Mouse (Mus musculus): ENCODE results near the gene Magi3. TPM values are rescaled to one million over a fixed set of nuclear protein-coding genes. Genes with fewer than 3 reads are reported as not detected.

The Magi3 gene
- polyA plus RNA-seq, 1 experiment, result 0.03 TPM

GRCm38 (mm10) chr3:104020101-104020500 is 200.1 kb downstream of the Magi3 start:
- Histone ChIP-seq H3K27me3 (ENCODE audit: control insufficient read depth) (no peaks in the 10 kb centered on the region), H3K4me1 (ENCODE audit: control insufficient read depth) (no peaks in the 10 kb centered on the region), H3K9me3 (ENCODE audit: control insufficient read depth, low read length) (no peaks in the 10 kb centered on the region), H3K4me3 (replicated peaks) (no peak overlapping the region), H3K36me3 (ENCODE audit: control insufficient read depth) (peaks cover 9% of the 10 kb centered on the region; the same call in 1 of the 2 replicates)
- no peak for TF ChIP-seq TAL1 (IDR thresholded peaks at IDR 0.05; ENCODE audit: low read length)
- TF ChIP-seq GATA1 (IDR thresholded peaks at IDR 0.05; ENCODE audit: low read length), result no peak

DNA sequence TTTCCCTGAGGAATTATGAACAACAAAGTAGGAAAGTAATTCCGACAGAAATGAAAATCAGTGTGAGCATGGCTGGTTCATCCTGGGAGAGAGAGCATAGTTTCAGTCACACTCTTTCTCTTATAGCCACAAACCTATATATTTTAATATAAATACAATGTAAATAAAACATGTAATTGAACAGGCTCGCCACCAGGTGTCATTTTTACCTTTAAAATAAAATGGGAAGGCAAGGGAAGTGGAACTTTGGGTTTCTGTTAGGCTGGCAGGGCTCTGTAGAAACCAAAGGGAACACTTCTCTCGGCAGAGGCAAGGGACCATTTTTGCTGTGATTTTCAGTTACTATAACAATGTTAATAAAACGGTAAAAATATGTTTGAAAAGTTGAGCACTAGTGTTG is 200.7 kb downstream of the Magi3 start:
- Histone ChIP-seq H3K36me3 (ENCODE audit: control insufficient read depth) (peaks cover 14% of the 10 kb centered on the region), H3K4me3 (replicated peaks) (no peak overlapping the region), H3K4me1 (ENCODE audit: control insufficient read depth) (no peaks in the 10 kb centered on the region), H3K9me3 (ENCODE audit: control insufficient read depth, low read length) (no peaks in the 10 kb centered on the region), H3K27me3 (ENCODE audit: control insufficient read depth) (no peaks in the 10 kb centered on the region)
- TF ChIP-seq GATA1 (IDR thresholded peaks at IDR 0.05; ENCODE audit: low read length), result no peak
- no peak for TF ChIP-seq TAL1 (IDR thresholded peaks at IDR 0.05; ENCODE audit: low read length)

GRCm38 (mm10) chr3:104017931-104018330 is 202.2 kb downstream of the Magi3 start:
- Histone ChIP-seq H3K4me1 (ENCODE audit: control insufficient read depth) (no peaks in the 10 kb centered on the region), H3K9me3 (ENCODE audit: control insufficient read depth, low read length) (no peaks in the 10 kb centered on the region), H3K36me3 (ENCODE audit: control insufficient read depth) (peaks cover 16% of the 10 kb centered on the region), H3K27me3 (ENCODE audit: control insufficient read depth) (no peaks in the 10 kb centered on the region), H3K4me3 (replicated peaks) (no peak overlapping the region)
- TF ChIP-seq TAL1 (IDR thresholded peaks at IDR 0.05; ENCODE audit: low read length) (no peak), GATA1 (IDR thresholded peaks at IDR 0.05; ENCODE audit: low read length) (no peak)

- Histone ChIP-seq H3K27me3 (ENCODE audit: control insufficient read depth) (no peaks in the 10 kb centered on the region), H3K36me3 (ENCODE audit: control insufficient read depth) (peaks cover 22% of the 10 kb centered on the region)
- TF ChIP-seq GATA1 (IDR thresholded peaks at IDR 0.05; ENCODE audit: low read length), result no peak
- no peak for TF ChIP-seq TAL1 (IDR thresholded peaks at IDR 0.05; ENCODE audit: low read length)
Observed at GRCm38 (mm10) chr3:104011972-104012371, 208.2 kb downstream of the Magi3 start.

DNA sequence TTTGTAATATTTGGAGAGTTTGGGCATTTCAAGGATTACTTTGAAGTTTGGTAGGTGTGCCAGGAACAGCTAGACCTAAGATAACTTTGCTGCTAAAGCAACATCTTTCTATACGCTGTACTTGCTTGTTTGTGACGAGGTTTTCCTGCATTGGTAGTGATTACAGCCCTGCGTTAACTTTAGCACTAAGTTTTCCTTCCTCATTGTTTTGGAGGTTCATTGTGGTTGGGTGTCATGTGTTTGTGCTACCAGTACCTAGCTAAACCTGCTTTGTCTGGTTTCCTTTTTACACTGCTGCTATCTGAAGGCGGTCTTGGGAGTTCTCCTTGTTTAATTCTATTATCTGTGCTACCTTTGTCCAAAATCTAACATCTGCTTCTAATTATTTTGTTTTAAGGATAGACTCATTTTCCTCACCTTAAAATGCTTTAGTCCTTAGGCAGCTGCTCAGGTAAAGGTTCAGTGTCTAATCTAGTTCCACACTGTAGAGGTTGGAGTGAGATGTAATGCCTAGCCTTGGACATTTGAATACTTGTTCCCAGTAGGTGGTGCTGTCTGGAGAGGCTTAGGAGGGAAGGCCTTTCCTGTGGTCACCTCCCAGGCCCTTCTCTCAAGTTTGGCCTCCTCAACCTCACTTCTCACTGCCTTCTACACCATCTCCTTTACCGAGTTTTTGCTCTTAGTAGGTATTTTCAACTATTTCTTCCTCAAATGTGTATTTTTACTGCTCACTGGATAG is 210.1 kb downstream of the Magi3 start:
- H3K9me3 ChIP-seq (ENCODE audit: control insufficient read depth, low read length), result no peaks in the 10 kb centered on the region
- H3K36me3 ChIP-seq (ENCODE audit: control insufficient read depth), result peaks cover 32% of the 10 kb centered on the region
- no peak overlapping the region for H3K4me3 ChIP-seq (replicated peaks)
- no peaks in the 10 kb centered on the region for H3K27me3 ChIP-seq (ENCODE audit: control insufficient read depth)
- TF ChIP-seq TAL1 (IDR thresholded peaks at IDR 0.05; ENCODE audit: low read length), result no peak
- no peak for TF ChIP-seq GATA1 (IDR thresholded peaks at IDR 0.05; ENCODE audit: low read length)
- H3K4me1 ChIP-seq (ENCODE audit: control insufficient read depth), result no peaks in the 10 kb centered on the region

More at GRCm38 (mm10) chr3:104011972-104012371, 208.2 kb downstream of the Magi3 start:
- H3K9me3 ChIP-seq (ENCODE audit: control insufficient read depth, low read length), result no peaks in the 10 kb centered on the region
- H3K4me3 ChIP-seq (replicated peaks), result no peak overlapping the region
- H3K4me1 ChIP-seq (ENCODE audit: control insufficient read depth), result no peaks in the 10 kb centered on the region

DNA sequence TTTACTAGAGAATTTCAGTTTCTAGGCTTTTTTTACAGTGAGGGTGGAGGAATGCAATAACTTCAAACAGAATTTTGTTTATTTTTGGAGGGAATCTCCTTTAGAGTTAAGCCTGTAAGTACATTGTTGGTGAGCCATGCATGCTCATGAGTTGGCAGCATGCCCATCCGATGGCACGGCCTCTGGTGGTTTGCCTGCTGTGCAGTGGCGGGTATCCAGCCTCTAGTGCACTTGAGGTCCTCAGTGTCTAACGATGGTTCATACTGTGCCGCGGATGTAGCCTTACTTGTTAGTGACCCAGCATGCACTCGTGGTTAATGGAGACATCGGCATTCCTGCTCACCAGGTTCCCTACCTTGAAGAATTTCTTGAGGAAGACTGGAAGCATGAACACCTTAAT is 212.7 kb downstream of the Magi3 start:
- no peak for TF ChIP-seq GATA1 (IDR thresholded peaks at IDR 0.05; ENCODE audit: low read length)
- no peak for TF ChIP-seq TAL1 (IDR thresholded peaks at IDR 0.05; ENCODE audit: low read length)
- Histone ChIP-seq H3K36me3 (ENCODE audit: control insufficient read depth) (peaks cover 41% of the 10 kb centered on the region), H3K27me3 (ENCODE audit: control insufficient read depth) (no peaks in the 10 kb centered on the region), H3K4me3 (replicated peaks) (no peak overlapping the region), H3K9me3 (ENCODE audit: control insufficient read depth, low read length) (no peaks in the 10 kb centered on the region), H3K4me1 (ENCODE audit: control insufficient read depth) (no peaks in the 10 kb centered on the region)

DNA sequence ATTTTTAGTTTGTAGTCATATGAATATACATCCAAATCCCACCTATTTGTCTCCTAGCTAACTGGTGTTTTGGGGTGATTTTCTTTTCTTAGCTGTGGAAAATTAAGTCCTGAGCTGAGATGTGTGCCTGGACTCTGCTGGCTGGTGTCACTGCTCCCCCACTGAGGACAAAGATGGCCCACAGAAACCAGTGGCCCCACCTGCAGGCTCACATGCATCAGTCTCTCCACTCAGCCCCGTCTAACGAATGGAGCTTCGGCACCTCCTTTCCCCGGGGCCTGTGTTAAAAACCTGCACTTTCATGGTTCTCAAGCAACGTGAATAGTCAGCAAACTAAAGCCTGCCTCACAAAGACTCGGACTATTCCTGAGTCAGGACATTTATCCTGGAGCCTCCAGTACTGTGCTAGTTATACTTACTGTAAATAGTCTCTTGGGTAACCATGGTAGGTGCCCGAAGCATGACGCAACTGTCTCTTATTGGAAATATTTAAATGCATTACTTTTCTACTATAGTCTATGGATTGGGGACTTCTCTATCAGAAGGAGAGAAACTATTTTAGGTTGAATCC is 213.2 kb downstream of the Magi3 start:
- Histone ChIP-seq H3K9me3 (ENCODE audit: control insufficient read depth, low read length) (no peaks in the 10 kb centered on the region), H3K36me3 (ENCODE audit: control insufficient read depth) (peaks cover 43% of the 10 kb centered on the region)
- TF ChIP-seq TAL1 (IDR thresholded peaks at IDR 0.05; ENCODE audit: low read length) (no peak), GATA1 (IDR thresholded peaks at IDR 0.05; ENCODE audit: low read length) (no peak)

DNA sequence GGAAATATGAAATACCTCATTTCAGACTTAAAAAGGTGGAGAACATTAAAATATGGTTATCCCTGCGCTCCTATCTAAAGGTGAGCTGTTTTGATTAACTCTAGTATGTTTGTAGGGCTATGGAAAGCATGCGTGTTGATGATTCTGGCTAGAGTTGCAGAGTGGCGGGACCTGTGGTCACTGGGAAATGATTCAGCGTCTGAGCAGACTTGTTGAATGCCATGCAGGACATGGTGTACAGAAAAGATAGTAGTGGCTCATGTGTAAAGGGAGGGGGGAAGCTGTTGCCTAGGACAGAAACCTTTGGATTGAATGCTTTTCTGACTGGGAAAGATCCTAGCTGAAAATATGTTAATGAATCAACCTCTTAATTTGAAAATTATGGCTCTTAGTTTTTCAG is 221.4 kb downstream of the Magi3 start:
- Histone ChIP-seq H3K27me3 (ENCODE audit: control insufficient read depth) (no peaks in the 10 kb centered on the region), H3K36me3 (ENCODE audit: control insufficient read depth) (peaks cover 53% of the 10 kb centered on the region), H3K9me3 (ENCODE audit: control insufficient read depth, low read length) (no peaks in the 10 kb centered on the region), H3K4me1 (ENCODE audit: control insufficient read depth) (no peaks in the 10 kb centered on the region), H3K4me3 (replicated peaks) (no peak overlapping the region)
- TF ChIP-seq GATA1 (IDR thresholded peaks at IDR 0.05; ENCODE audit: low read length) (no peak), TAL1 (IDR thresholded peaks at IDR 0.05; ENCODE audit: low read length) (no peak)

More for the DNA sequence above, 213.2 kb downstream of the Magi3 start:
- H3K4me3 ChIP-seq (replicated peaks), result no peak overlapping the region
- H3K4me1 ChIP-seq (ENCODE audit: control insufficient read depth), result no peaks in the 10 kb centered on the region
- H3K27me3 ChIP-seq (ENCODE audit: control insufficient read depth), result no peaks in the 10 kb centered on the region

DNA sequence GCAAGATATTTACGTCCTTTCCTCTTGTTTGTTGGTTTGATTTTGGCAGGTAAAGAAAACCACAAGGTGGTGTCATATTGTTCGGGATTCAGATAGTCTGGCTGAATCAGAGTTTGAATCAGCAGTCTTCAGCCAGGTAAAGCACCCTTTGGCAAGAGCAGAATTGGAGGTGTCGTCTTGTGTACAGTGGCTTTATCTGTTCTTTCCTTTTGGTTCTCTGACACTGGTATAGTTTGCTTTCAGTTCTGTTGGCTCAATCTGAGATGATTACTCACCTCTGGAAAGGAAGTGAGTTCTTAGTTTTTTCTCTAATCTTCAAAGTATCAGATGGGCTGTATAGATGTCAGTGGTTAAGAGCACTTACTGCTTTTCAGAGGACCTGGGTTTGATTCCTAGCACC is 228.9 kb downstream of the Magi3 start:
- Histone ChIP-seq H3K4me3 (replicated peaks) (no peak overlapping the region), H3K9me3 (ENCODE audit: control insufficient read depth, low read length) (no peaks in the 10 kb centered on the region), H3K27me3 (ENCODE audit: control insufficient read depth) (no peaks in the 10 kb centered on the region), H3K4me1 (ENCODE audit: control insufficient read depth) (peaks cover 3% of the 10 kb centered on the region; the same call in 1 of the 2 replicates), H3K36me3 (ENCODE audit: control insufficient read depth) (peaks cover 58% of the 10 kb centered on the region)
- TF ChIP-seq GATA1 (IDR thresholded peaks at IDR 0.05; ENCODE audit: low read length) (no peak), TAL1 (IDR thresholded peaks at IDR 0.05; ENCODE audit: low read length) (no peak)

Measured in erythroblast, embryonic 14.5 days (primary cell).